Mouse (Mus musculus): ENCODE measurements around the gene Tsc2. TPM values are rescaled to one million over a fixed set of nuclear protein-coding genes. Genes with fewer than 3 reads are reported as not detected.

Gene Tsc2
- total and polyA plus RNA-seq, 2 experiments from 2014 or later = 34.4 to 55.4 TPM

- no peak for ATAC-seq (ENCODE audit: insufficient read depth, low read depth)
- no peak for TF ChIP-seq CTCF (IDR thresholded peaks at IDR 0.05; ENCODE audit: low read depth)
- no peak for TF ChIP-seq EP300 (IDR thresholded peaks at IDR 0.05; ENCODE audit: low read depth)
- Histone ChIP-seq H3K4me1 (ENCODE audit: control insufficient read depth, insufficient read depth) (no peaks in the 10 kb centered on the region), H3K27ac (ENCODE audit: low read depth) (no peak overlapping the region), H3K9me3 (replicated peaks; ENCODE audit: control insufficient read depth, low read length) (no peaks in the 10 kb centered on the region), H3K4me2 (ENCODE audit: low read depth, low read length) (no peak overlapping the region), H3K4me3 (ENCODE audit: low read depth, low read length) (no peak overlapping the region), H3K27me3 (ENCODE audit: control insufficient read depth, insufficient read depth, low read length) (no peaks in the 10 kb centered on the region), H3K36me3 (replicated peaks; ENCODE audit: control insufficient read depth, insufficient read depth, low read length) (peaks cover 99% of the 10 kb centered on the region), H3K9ac (replicated peaks; ENCODE audit: low read depth, low read length) (no peak overlapping the region)
- WGBS = 83% methylated on average over 3 of the region's 3 CpGs
- peak; percentile 4 for DNase-seq (ENCODE audit: low spot score)
Measured at GRCm38 (mm10) chr17:24597989-24598388, 34.4 kb downstream of the Tsc2 start.

- Histone ChIP-seq H3K27ac (ENCODE audit: low read depth) (no peak overlapping the region), H3K4me2 (ENCODE audit: low read depth, low read length) (no peak overlapping the region), H3K27me3 (ENCODE audit: control insufficient read depth, insufficient read depth, low read length) (no peaks in the 10 kb centered on the region), H3K4me1 (ENCODE audit: control insufficient read depth, insufficient read depth) (no peaks in the 10 kb centered on the region), H3K9me3 (replicated peaks; ENCODE audit: control insufficient read depth, low read length) (no peaks in the 10 kb centered on the region), H3K9ac (replicated peaks; ENCODE audit: low read depth, low read length) (no peak overlapping the region), H3K4me3 (ENCODE audit: low read depth, low read length) (no peak overlapping the region), H3K36me3 (replicated peaks; ENCODE audit: control insufficient read depth, insufficient read depth, low read length) (peaks cover 99% of the 10 kb centered on the region)
- DNase-seq (ENCODE audit: low spot score) (peak; percentile 5), ATAC-seq (ENCODE audit: insufficient read depth, low read depth) (no peak)
- WGBS = 84% methylated on average over 19 of the region's 19 CpGs
- no peak for TF ChIP-seq EP300 (IDR thresholded peaks at IDR 0.05; ENCODE audit: low read depth)
- TF ChIP-seq CTCF (IDR thresholded peaks at IDR 0.05; ENCODE audit: low read depth) = no peak
Measured at GRCm38 (mm10) chr17:24596471-24597183, 35.8 kb downstream of the Tsc2 start.

- no peaks in the 10 kb centered on the region for H3K27me3 ChIP-seq (ENCODE audit: control insufficient read depth, insufficient read depth, low read length)
- H3K4me2 ChIP-seq (ENCODE audit: low read depth, low read length) = no peak overlapping the region
- no peak overlapping the region for H3K4me3 ChIP-seq (ENCODE audit: low read depth, low read length)
- no peaks in the 10 kb centered on the region for H3K9me3 ChIP-seq (replicated peaks; ENCODE audit: control insufficient read depth, low read length)
- peaks cover 99% of the 10 kb centered on the region for H3K36me3 ChIP-seq (replicated peaks; ENCODE audit: control insufficient read depth, insufficient read depth, low read length)
- no peaks in the 10 kb centered on the region for H3K4me1 ChIP-seq (ENCODE audit: control insufficient read depth, insufficient read depth)
- no peak overlapping the region for H3K27ac ChIP-seq (ENCODE audit: low read depth)
- TF ChIP-seq EP300 (IDR thresholded peaks at IDR 0.05; ENCODE audit: low read depth) (no peak), CTCF (IDR thresholded peaks at IDR 0.05; ENCODE audit: low read depth) (no peak)
- no peak overlapping the region for H3K9ac ChIP-seq (replicated peaks; ENCODE audit: low read depth, low read length)
- WGBS = 75% methylated on average over 5 of the region's 5 CpGs
- ATAC-seq (ENCODE audit: insufficient read depth, low read depth) (no peak), DNase-seq (ENCODE audit: low spot score) (peak; percentile 3)
Measured at GRCm38 (mm10) chr17:24596073-24596466, 36.4 kb downstream of the Tsc2 start.

GRCm38 (mm10) chr17:24595126-24596072 lies 37.0 kb downstream of the Tsc2 start:
- DNase-seq (ENCODE audit: low spot score) (peak; percentile 5), ATAC-seq (ENCODE audit: insufficient read depth, low read depth) (no peak)
- no peaks in the 10 kb centered on the region for H3K27me3 ChIP-seq (ENCODE audit: control insufficient read depth, insufficient read depth, low read length)
- TF ChIP-seq CTCF (IDR thresholded peaks at IDR 0.05; ENCODE audit: low read depth) (no peak; the same call in 1 of the 2 replicates), EP300 (IDR thresholded peaks at IDR 0.05; ENCODE audit: low read depth) (no peak)
- peaks cover 99% of the 10 kb centered on the region for H3K36me3 ChIP-seq (replicated peaks; ENCODE audit: control insufficient read depth, insufficient read depth, low read length)
- no peak overlapping the region for H3K4me3 ChIP-seq (ENCODE audit: low read depth, low read length)
- no peaks in the 10 kb centered on the region for H3K9me3 ChIP-seq (replicated peaks; ENCODE audit: control insufficient read depth, low read length)
- H3K27ac ChIP-seq (ENCODE audit: low read depth) = no peak overlapping the region
- WGBS = 66% methylated on average over 17 of the region's 17 CpGs
- no peak overlapping the region for H3K4me2 ChIP-seq (ENCODE audit: low read depth, low read length)
- H3K4me1 ChIP-seq (ENCODE audit: control insufficient read depth, insufficient read depth) = no peaks in the 10 kb centered on the region
- no peak overlapping the region for H3K9ac ChIP-seq (replicated peaks; ENCODE audit: low read depth, low read length)

GRCm38 (mm10) chr17:24593992-24594890 lies 38.2 kb downstream of the Tsc2 start:
- Histone ChIP-seq H3K4me2 (ENCODE audit: low read depth, low read length) (no peak overlapping the region), H3K4me1 (ENCODE audit: control insufficient read depth, insufficient read depth) (no peaks in the 10 kb centered on the region), H3K27me3 (ENCODE audit: control insufficient read depth, insufficient read depth, low read length) (no peaks in the 10 kb centered on the region), H3K27ac (ENCODE audit: low read depth) (no peak overlapping the region), H3K9ac (replicated peaks; ENCODE audit: low read depth, low read length) (no peak overlapping the region), H3K36me3 (replicated peaks; ENCODE audit: control insufficient read depth, insufficient read depth, low read length) (peaks cover 97% of the 10 kb centered on the region), H3K9me3 (replicated peaks; ENCODE audit: control insufficient read depth, low read length) (no peaks in the 10 kb centered on the region), H3K4me3 (ENCODE audit: low read depth, low read length) (no peak overlapping the region)
- TF ChIP-seq CTCF (IDR thresholded peaks at IDR 0.05; ENCODE audit: low read depth) = no peak
- TF ChIP-seq EP300 (IDR thresholded peaks at IDR 0.05; ENCODE audit: low read depth) = no peak
- ATAC-seq (ENCODE audit: insufficient read depth, low read depth) = no peak
- peak; percentile 4 for DNase-seq (ENCODE audit: low spot score)
- 91% methylated on average over 26 of the region's 26 CpGs for WGBS
